Mouse (Mus musculus): ENCODE data around the gene Adamtsl4. TPM values are rescaled to one million over a fixed set of nuclear protein-coding genes. Genes with fewer than 3 reads are reported as not detected.
"Not testable (repeated sequence)": the region's sequence is repeated elsewhere in the genome, so short reads cannot be mapped to it uniquely, and the experiment has no call there.

Adamtsl4 gene
- polyA plus RNA-seq, 1 experiment from 2014 or later, result 1.2 TPM

- Histone ChIP-seq H3K9me3 (replicated peaks) (no peaks in the 10 kb centered on the region), H3K9ac (no peak overlapping the region), H3K27me3 (no peaks in the 10 kb centered on the region), H3K4me3 (no peak overlapping the region), H3K27ac (peak overlapping the region; percentile 25; the same call in 1 of the 2 replicates), H3K36me3 (no peaks in the 10 kb centered on the region), H3K4me1 (peaks cover 19% of the 10 kb centered on the region), H3K4me2 (replicated peaks) (no peak overlapping the region)
- no peak for ATAC-seq (ENCODE audit: low FRiP score)
- 24% methylated on average over 3 of the region's 3 CpGs for WGBS
Observed at GRCm38 (mm10) chr3:95695796-95696195, 8.1 kb upstream of the Adamtsl4 start.

DNA sequence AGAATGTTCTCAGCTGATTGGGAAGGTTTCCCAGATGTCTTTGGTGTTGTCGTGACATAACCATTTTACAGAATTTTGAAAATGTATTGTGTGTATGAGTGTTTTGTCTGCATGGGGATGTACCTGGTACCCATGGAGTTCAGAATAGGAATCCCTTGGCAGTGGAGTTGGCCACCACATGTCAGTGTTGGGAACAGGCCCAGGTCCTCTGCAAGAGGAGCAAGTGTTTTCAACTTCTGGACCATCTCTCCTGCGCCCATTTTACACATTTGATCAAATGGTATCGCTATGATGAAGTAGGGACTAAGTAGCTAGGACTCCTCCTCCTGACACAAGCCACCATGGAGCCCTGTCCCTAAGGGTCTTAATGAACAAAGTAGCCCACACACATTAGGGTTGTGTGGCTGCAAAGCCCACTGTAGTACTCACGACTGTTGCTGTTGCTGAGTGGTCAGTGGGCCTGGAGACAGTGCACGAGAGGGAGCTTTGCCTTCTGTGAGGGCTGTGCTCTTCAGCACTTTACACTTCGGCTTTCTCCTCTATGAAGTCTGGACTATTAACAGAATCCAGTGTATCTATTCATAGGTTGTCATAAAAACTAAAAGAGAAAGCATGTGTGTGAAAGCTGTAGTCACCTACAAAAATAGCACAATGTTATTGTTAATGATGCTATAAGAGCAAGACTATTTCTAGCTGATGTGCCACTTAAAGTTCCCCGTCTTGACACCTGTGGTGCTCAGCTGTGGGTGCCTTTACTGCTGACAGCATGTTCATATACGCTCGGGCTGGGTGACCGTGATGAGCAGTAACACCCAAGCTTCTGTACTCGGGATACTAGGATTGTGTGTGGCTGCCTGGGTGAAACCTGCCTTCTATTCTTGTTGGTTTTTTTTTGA lies 7.3 kb upstream of the Adamtsl4 start:
- Histone ChIP-seq H3K4me3 (no peak overlapping the region), H3K4me1 (peaks cover 15% of the 10 kb centered on the region), H3K4me2 (replicated peaks) (no peak overlapping the region), H3K9me3 (replicated peaks) (no peaks in the 10 kb centered on the region), H3K36me3 (no peaks in the 10 kb centered on the region), H3K9ac (no peak overlapping the region), H3K27ac (no peak overlapping the region; the same call in 1 of the 2 replicates), H3K27me3 (no peaks in the 10 kb centered on the region)
- ATAC-seq (ENCODE audit: low FRiP score), result no peak
- WGBS, result 89% methylated on average over 11 of the region's 11 CpGs

- H3K4me1 ChIP-seq, result peaks cover 21% of the 10 kb centered on the region
- no peak overlapping the region for H3K4me3 ChIP-seq
- 54% methylated on average over 11 of the region's 11 CpGs for WGBS
- H3K27ac ChIP-seq, result no peak overlapping the region
- no peaks in the 10 kb centered on the region for H3K36me3 ChIP-seq
- ATAC-seq (ENCODE audit: low FRiP score), result no peak
- no peaks in the 10 kb centered on the region; the same call in 1 of the 2 replicates for H3K27me3 ChIP-seq
- no peak overlapping the region for H3K4me2 ChIP-seq (replicated peaks)
- H3K9ac ChIP-seq, result no peak overlapping the region
- no peaks in the 10 kb centered on the region for H3K9me3 ChIP-seq (replicated peaks)
Observed at GRCm38 (mm10) chr3:95693821-95694807, 6.4 kb upstream of the Adamtsl4 start.

- Histone ChIP-seq H3K4me3 (no peak overlapping the region), H3K4me2 (replicated peaks) (no peak overlapping the region), H3K9ac (no peak overlapping the region), H3K9me3 (replicated peaks) (no peaks in the 10 kb centered on the region), H3K4me1 (peaks cover 27% of the 10 kb centered on the region), H3K27ac (no peak overlapping the region), H3K27me3 (no peaks in the 10 kb centered on the region; the same call in 1 of the 2 replicates), H3K36me3 (no peaks in the 10 kb centered on the region)
- WGBS, result 82% methylated on average over 6 of the region's 6 CpGs
- ATAC-seq (ENCODE audit: low FRiP score), result no peak
Observed at GRCm38 (mm10) chr3:95692677-95693076, 5.0 kb upstream of the Adamtsl4 start.

DNA sequence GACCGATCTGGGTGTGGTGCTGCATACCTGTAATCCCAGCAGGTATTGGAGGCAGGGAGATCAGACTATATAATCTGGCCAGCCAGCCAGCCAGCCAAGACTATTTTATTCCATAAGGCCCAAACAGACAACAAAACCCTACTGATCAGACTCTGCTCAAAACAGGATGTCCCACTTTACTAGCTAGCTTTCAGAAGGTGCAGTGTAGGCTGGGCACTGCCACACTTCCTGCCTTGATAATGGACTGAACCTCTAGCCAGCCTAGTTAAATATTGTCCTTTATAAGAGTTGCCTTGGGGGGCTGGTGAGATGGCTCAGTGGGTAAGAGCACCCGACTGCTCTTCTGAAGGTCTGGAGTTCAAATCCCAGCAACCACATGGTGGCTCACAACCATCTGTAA lies 2.8 kb upstream of the Adamtsl4 start:
- H3K4me2 ChIP-seq (replicated peaks); H3K9ac ChIP-seq; H3K9me3 ChIP-seq (replicated peaks); H3K27ac ChIP-seq; H3K4me3 ChIP-seq; H3K36me3 ChIP-seq; ATAC-seq (ENCODE audit: low FRiP score): not testable (repeated sequence)
- Histone ChIP-seq H3K4me1 (peaks cover 30% of the 10 kb centered on the region), H3K27me3 (peaks cover 18% of the 10 kb centered on the region)
- WGBS, result 91% methylated on average over 2 of the region's 2 CpGs

- Histone ChIP-seq H3K9ac (no peak overlapping the region), H3K4me1 (peaks cover 28% of the 10 kb centered on the region), H3K27ac (no peak overlapping the region), H3K4me3 (no peak overlapping the region), H3K9me3 (replicated peaks) (no peaks in the 10 kb centered on the region), H3K36me3 (no peaks in the 10 kb centered on the region), H3K27me3 (peaks cover 21% of the 10 kb centered on the region), H3K4me2 (replicated peaks) (no peak overlapping the region)
- no peak for ATAC-seq (ENCODE audit: low FRiP score)
- 39% methylated on average over 2 of the region's 2 CpGs for WGBS
Observed at GRCm38 (mm10) chr3:95689940-95690339, 2.2 kb upstream of the Adamtsl4 start.

GRCm38 (mm10) chr3:95689171-95689915 lies 1.6 kb upstream of the Adamtsl4 start:
- Histone ChIP-seq H3K4me1 (peaks cover 28% of the 10 kb centered on the region), H3K4me3 (no peak overlapping the region), H3K36me3 (no peaks in the 10 kb centered on the region), H3K4me2 (replicated peaks) (no peak overlapping the region; the same call in 1 of the 2 replicates), H3K27me3 (peaks cover 21% of the 10 kb centered on the region), H3K27ac (no peak overlapping the region), H3K9ac (no peak overlapping the region), H3K9me3 (replicated peaks) (no peaks in the 10 kb centered on the region)
- no peak for ATAC-seq (ENCODE audit: low FRiP score)
- 38% methylated on average over 11 of the region's 11 CpGs for WGBS

DNA sequence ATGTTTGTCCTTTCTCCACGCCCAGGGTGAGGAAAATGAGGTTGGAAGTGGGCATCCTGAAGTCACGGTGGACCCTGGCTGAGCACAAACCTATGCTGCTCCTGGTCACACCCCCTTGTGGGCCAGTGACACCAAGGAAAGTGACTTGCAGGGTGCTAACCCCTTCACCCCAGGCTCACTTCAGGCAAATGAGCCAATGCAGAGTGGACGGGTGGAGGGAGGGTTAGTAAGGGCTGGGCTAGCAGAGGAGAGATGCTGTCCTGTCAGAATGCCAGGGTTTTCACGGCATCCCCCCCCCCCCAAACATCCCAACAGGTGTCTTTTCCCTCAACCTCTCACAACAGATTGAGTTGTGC lies 571 bp downstream of the Adamtsl4 start:
- Histone ChIP-seq H3K4me2 (replicated peaks) (peak overlapping the region; percentile 70), H3K9ac (0 out of 2 replicates have a peak overlapping the region, but pooled peaks have one; percentile 52), H3K36me3 (no peaks in the 10 kb centered on the region), H3K4me1 (peaks cover 29% of the 10 kb centered on the region), H3K4me3 (peak overlapping the region; percentile 34), H3K27ac (no peak overlapping the region), H3K27me3 (peaks cover 21% of the 10 kb centered on the region), H3K9me3 (replicated peaks) (no peaks in the 10 kb centered on the region)
- WGBS, result 7% methylated on average over 4 of the region's 4 CpGs
- peak; percentile 23; the same call in 1 of the 2 replicates for ATAC-seq (ENCODE audit: low FRiP score)

DNA sequence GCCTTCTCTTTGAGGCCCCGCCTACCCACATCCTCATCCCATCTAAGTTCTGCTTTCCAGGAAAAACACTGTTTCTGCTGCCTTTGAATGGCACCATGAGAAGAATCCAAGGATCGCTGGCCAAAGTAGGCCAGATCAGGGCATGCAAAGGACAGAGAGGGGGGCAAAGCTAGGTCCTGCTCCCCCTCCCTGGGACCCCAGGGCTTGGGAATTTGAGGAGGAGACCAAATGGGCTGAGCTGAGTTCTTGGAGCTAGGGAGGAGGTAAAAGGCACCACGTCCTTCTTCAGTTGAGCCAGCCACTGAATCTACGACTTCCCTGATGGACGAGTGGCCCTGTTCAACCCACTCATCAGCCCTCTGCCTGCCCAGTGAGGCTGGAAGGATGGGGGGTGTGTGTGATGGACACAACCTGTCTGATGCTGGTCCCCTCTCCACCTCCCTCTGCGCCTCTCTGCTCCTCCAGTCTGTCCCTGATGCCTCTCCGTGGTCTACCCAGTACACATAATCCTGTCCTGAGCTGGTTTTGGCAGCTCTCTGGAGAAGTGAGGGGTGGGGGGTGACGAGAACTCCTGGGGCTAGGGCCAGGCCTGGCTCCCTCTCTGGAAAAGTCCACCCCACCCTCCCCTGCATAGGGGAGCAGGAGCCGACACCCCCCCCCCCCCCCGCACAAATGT lies 1.1 kb downstream of the Adamtsl4 start:
- peak overlapping the region; percentile 42; the same call in 1 of the 2 replicates for H3K9ac ChIP-seq
- H3K9me3 ChIP-seq (replicated peaks), result no peaks in the 10 kb centered on the region
- WGBS, result 44% methylated on average over 10 of the region's 10 CpGs
- no peaks in the 10 kb centered on the region for H3K36me3 ChIP-seq
- H3K27me3 ChIP-seq, result peaks cover 21% of the 10 kb centered on the region
- H3K4me1 ChIP-seq, result peaks cover 34% of the 10 kb centered on the region
- H3K4me3 ChIP-seq, result 0 out of 2 replicates have a peak overlapping the region, but pooled peaks have one; percentile 34
- H3K4me2 ChIP-seq (replicated peaks), result no peak overlapping the region
- no peak overlapping the region for H3K27ac ChIP-seq
- 0 out of 2 replicates have a peak, but pooled peaks have one; percentile 23 for ATAC-seq (ENCODE audit: low FRiP score)

DNA sequence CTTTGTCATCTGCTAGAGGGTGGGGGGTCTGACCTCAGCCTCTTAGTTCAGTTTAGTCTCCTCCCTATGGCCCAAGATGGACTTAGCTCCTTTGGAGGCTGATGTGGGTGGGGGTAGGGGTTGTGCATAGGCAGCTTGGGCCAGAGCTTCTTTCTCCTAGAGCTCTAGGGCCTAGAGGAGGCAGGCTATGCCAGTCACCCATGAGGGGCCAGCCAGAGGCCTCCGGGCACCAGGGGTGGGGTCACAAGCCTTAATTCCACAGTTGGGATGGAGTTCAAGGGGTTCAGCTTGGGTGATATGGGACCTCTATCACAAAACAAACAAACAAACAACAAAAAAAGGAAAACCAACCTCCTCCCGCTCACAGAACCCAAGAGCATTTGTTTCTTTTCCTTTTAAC lies 2.0 kb downstream of the Adamtsl4 start:
- ATAC-seq (ENCODE audit: low FRiP score), result no peak
- Histone ChIP-seq H3K4me1 (peaks cover 40% of the 10 kb centered on the region), H3K4me2 (replicated peaks) (no peak overlapping the region), H3K4me3 (no peak overlapping the region), H3K36me3 (no peaks in the 10 kb centered on the region), H3K9me3 (replicated peaks) (no peaks in the 10 kb centered on the region), H3K9ac (no peak overlapping the region), H3K27ac (no peak overlapping the region), H3K27me3 (peaks cover 21% of the 10 kb centered on the region)
- 86% methylated on average over 2 of the region's 2 CpGs for WGBS

DNA sequence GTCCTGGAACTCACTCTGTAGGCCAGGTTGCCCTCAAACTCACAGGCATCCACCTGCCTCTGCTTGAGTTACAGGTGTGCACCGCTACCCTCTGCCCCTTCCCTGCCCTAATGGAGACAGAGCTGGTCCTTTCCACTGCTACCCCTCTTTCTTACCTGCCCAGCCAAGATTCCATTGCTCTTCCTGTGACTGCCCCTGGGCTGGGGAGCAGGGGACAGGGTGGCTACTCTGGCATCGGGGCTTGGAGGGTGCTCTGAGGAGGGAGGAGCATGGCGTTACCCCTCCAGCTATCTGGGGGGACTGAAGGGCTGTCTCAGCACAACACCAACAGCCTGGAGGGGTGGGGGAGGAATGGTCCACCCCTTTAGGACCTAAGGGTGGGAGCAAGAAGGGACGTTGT lies 2.4 kb downstream of the Adamtsl4 start:
- no peak overlapping the region for H3K27ac ChIP-seq
- H3K4me1 ChIP-seq, result peaks cover 40% of the 10 kb centered on the region
- no peak overlapping the region for H3K4me3 ChIP-seq
- H3K27me3 ChIP-seq, result peaks cover 21% of the 10 kb centered on the region
- no peak for ATAC-seq (ENCODE audit: low FRiP score)
- H3K9me3 ChIP-seq (replicated peaks), result no peaks in the 10 kb centered on the region
- no peak overlapping the region for H3K4me2 ChIP-seq (replicated peaks)
- H3K9ac ChIP-seq, result no peak overlapping the region
- WGBS, result 79% methylated on average over 4 of the region's 4 CpGs
- no peaks in the 10 kb centered on the region for H3K36me3 ChIP-seq
